Mouse (Mus musculus) C2C12 (cell line): ENCODE data around the gene Olfr441.
"Not testable (repeated sequence)": the region's sequence is repeated elsewhere in the genome, so short reads cannot be mapped to it uniquely, and the experiment has no call there.

ENCODE experiments used
- CTCF ChIP-seq: IDR thresholded peaks from one replicate; pipeline ENCODE4 v1.5.1; 2011; ENCODE audit not compliant: control insufficient read depth, insufficient read depth, insufficient read length
- FOSL1 ChIP-seq: IDR thresholded peaks from one replicate; pipeline ENCODE4 v1.8.0; 2011; ENCODE audit warnings: mild to moderate bottlenecking, low read length; ENCODE audit not compliant: poor library complexity, insufficient read depth, severe bottlenecking
- MAX ChIP-seq: IDR thresholded peaks from one replicate; pipeline ENCODE4 v1.6.1; 2011; ENCODE audit warnings: mild to moderate bottlenecking, control low read depth
- MYOD1 ChIP-seq: IDR thresholded peaks from one replicate; pipeline ENCODE4 v1.6.1; 2011; ENCODE audit warnings: low read depth; ENCODE audit not compliant: control insufficient read depth, insufficient read length
- MYOG ChIP-seq: IDR thresholded peaks from one replicate; pipeline ENCODE4 v1.6.1; 2011; ENCODE audit not compliant: control insufficient read depth, insufficient read length; ENCODE audit errors: extremely low read depth
- USF1 ChIP-seq: IDR thresholded peaks from one replicate; pipeline ENCODE4 v1.6.1; 2011; ENCODE audit warnings: low read depth, mild to moderate bottlenecking, control low read depth, moderate library complexity

- not testable (repeated sequence) for TF ChIP-seq CTCF, MYOD1, MYOG, USF1, FOSL1, MAX
Observed at GRCm38 (mm10) chr6:43106069-43106468, at the start of gene Olfr441.
